20 mouse cellular contexts compared by ENCODE assay signal in the genomic region with DNA sequence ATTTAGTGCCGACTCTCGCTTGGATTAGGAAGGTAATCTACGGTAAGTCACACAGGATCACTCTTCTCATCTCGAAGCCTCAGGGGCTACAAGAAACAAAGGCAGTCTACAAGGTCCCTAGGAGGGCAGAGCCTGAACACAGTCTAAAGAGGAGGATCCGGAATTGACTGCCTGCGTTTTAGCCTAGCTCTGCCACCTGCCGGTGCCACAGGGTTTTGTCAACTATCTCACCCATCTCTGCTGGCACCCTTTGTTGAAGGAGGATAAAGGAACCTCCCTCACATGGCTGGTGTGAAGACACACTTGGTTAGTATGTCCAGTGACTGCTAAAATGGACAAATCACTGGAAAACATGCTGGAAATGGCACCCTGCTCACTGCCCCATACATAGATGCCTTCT. TPM values are rescaled to one million over a fixed set of nuclear protein-coding genes. Genes with fewer than 3 reads are reported as not detected.
DNase-seq lines count a peak whose midpoint lies in the region; ATAC-seq and TF ChIP-seq lines count a peak whose summit lies in the region.
"Had no signal": no experiment of that assay in that cellular context is flagged by ENCODE, and none has a peak within 500 bp of the region (broad histone marks: within the 10 kb centered on the region; RNA-seq: fewer than 3 reads in every experiment).

No protein-coding gene starts in this region.

- no peaks in the 10 kb centered on the region for H3K27me3 ChIP-seq in hindbrain, embryonic 11.5 days (ENCODE audit: control insufficient read depth, insufficient read depth, low read length)
- no peaks in the 10 kb centered on the region for H3K27me3 ChIP-seq in hindbrain, embryonic 14.5 days (ENCODE audit: control insufficient read depth, insufficient read depth, low read length)
- no peaks in the 10 kb centered on the region for H3K27me3 ChIP-seq in lung, embryonic 14.5 days (ENCODE audit: insufficient read depth, low read length)
- H3K27me3 ChIP-seq: embryonic facial prominence, embryonic 15.5 days; neural tube, embryonic 13.5 days had no signal

- no peak overlapping the region for H3K4me2 ChIP-seq in hindbrain, embryonic 11.5 days (replicated peaks; ENCODE audit: low read depth, low read length)
- H3K4me2 ChIP-seq in hindbrain, embryonic 14.5 days (replicated peaks): no peak overlapping the region
- no peak overlapping the region for H3K4me2 ChIP-seq in lung, embryonic 14.5 days
- H3K4me2 ChIP-seq: embryonic facial prominence, embryonic 15.5 days; neural tube, embryonic 13.5 days had no signal

- H3K9me3 ChIP-seq in hindbrain, embryonic 11.5 days (ENCODE audit: control insufficient read depth, low read length): no peaks in the 10 kb centered on the region
- no peaks in the 10 kb centered on the region for H3K9me3 ChIP-seq in hindbrain, embryonic 14.5 days (ENCODE audit: control insufficient read depth, low read length)
- no peaks in the 10 kb centered on the region for H3K9me3 ChIP-seq in lung, embryonic 14.5 days (ENCODE audit: low read depth, low read length)
- H3K9me3 ChIP-seq: embryonic facial prominence, embryonic 15.5 days; heart, embryonic 10.5 days; neural tube, embryonic 13.5 days had no signal

- ATAC-seq in hindbrain, embryonic 11.5 days (ENCODE audit: low FRiP score): no peak
- ATAC-seq in hindbrain, embryonic 14.5 days (ENCODE audit: low FRiP score): no peak
- ATAC-seq in lung, embryonic 14.5 days (ENCODE audit: insufficient read depth): no peak
- ATAC-seq: lung, postnatal 0 days had no signal

- TF ChIP-seq POLR2A in cortical plate, adult 2 months (IDR thresholded peaks at IDR 0.05; ENCODE audit: extremely low read depth, insufficient read depth, low read length): no peak

- WGBS in hindbrain, embryonic 11.5 days: 83% methylated on average over 7 of the region's 7 CpGs
- WGBS in hindbrain, embryonic 14.5 days: 82% methylated on average over 7 of the region's 7 CpGs
- whole genome bisulfite sequencing in lung, embryonic 14.5 days: 90% methylated on average over 7 of the region's 7 CpGs

- H3K27ac ChIP-seq in hindbrain, embryonic 11.5 days (ENCODE audit: low read depth, low read length): no peak overlapping the region
- H3K27ac ChIP-seq in hindbrain, embryonic 14.5 days: no peak overlapping the region
- H3K27ac ChIP-seq in lung, embryonic 14.5 days (ENCODE audit: low read depth): no peak overlapping the region
- no peak overlapping the region for H3K27ac ChIP-seq in cortical plate, adult 2 months (ENCODE audit: insufficient read depth, low read length)
- H3K27ac ChIP-seq: embryonic facial prominence, embryonic 15.5 days; forebrain, embryonic 10.5 days; heart, embryonic 10.5 days; neural tube, embryonic 13.5 days had no signal

- H3K4me1 ChIP-seq in hindbrain, embryonic 11.5 days (replicated peaks; ENCODE audit: control insufficient read depth, insufficient read depth, low read length): no peaks in the 10 kb centered on the region
- no peaks in the 10 kb centered on the region for H3K4me1 ChIP-seq in hindbrain, embryonic 14.5 days (replicated peaks; ENCODE audit: control insufficient read depth, insufficient read depth, low read length)
- H3K4me1 ChIP-seq in lung, embryonic 14.5 days (ENCODE audit: insufficient read depth): no peaks in the 10 kb centered on the region
- no peaks in the 10 kb centered on the region; the same call in 1 of the 2 replicates for H3K4me1 ChIP-seq in cortical plate, adult 2 months (ENCODE audit: control insufficient read depth, insufficient read depth, low read length)
- H3K4me1 ChIP-seq: embryonic facial prominence, embryonic 15.5 days; forebrain, embryonic 10.5 days; heart, embryonic 10.5 days; neural tube, embryonic 13.5 days had no signal

- peak; percentile 5 for DNase-seq in hindbrain, embryonic 11.5 days (ENCODE audit: low spot score)
- DNase-seq in hindbrain, embryonic 14.5 days (ENCODE audit: low spot score): no peak
- DNase-seq in lung, embryonic 14.5 days: no peak
- DNase-seq in lung, adult 18-20 months: no peak
- peak; percentile 77 for DNase-seq in ES-CJ7 (ENCODE audit: low read depth, low spot score)
- no peak for DNase-seq in right cerebral cortex, adult 18-20 months
- DNase-seq: adrenal gland, postnatal 14 days; cerebellum, adult 9-10 months; embryo, embryonic 11 days; gastrocnemius, postnatal 25 days; kidney, adult 9 months; kidney, postnatal 4 days; liver; thymus, adult 18-20 months had no signal

- peaks cover 12% of the 10 kb centered on the region for H3K36me3 ChIP-seq in hindbrain, embryonic 11.5 days (ENCODE audit: control insufficient read depth, insufficient read depth, low read length)
- H3K36me3 ChIP-seq in hindbrain, embryonic 14.5 days (replicated peaks; ENCODE audit: control insufficient read depth, insufficient read depth): peaks cover 77% of the 10 kb centered on the region
- H3K36me3 ChIP-seq in lung, embryonic 14.5 days (ENCODE audit: insufficient read depth): peaks cover 67% of the 10 kb centered on the region

- no peak overlapping the region for H3K9ac ChIP-seq in hindbrain, embryonic 11.5 days (ENCODE audit: low read depth, low read length)
- H3K9ac ChIP-seq in hindbrain, embryonic 14.5 days: no peak overlapping the region
- no peak overlapping the region for H3K9ac ChIP-seq in lung, embryonic 14.5 days
- H3K9ac ChIP-seq: embryonic facial prominence, embryonic 15.5 days; neural tube, embryonic 13.5 days had no signal

- H3K4me3 ChIP-seq in hindbrain, embryonic 11.5 days (ENCODE audit: low read depth, low read length): no peak overlapping the region
- H3K4me3 ChIP-seq in hindbrain, embryonic 14.5 days (replicated peaks; ENCODE audit: low read length): no peak overlapping the region
- no peak overlapping the region for H3K4me3 ChIP-seq in lung, embryonic 14.5 days (ENCODE audit: low read depth, low read length)
- H3K4me3 ChIP-seq in cortical plate, adult 2 months (ENCODE audit: insufficient read depth, low read length): no peak overlapping the region
- H3K4me3 ChIP-seq: embryonic facial prominence, embryonic 15.5 days; forebrain, embryonic 10.5 days; heart, embryonic 10.5 days; neural tube, embryonic 13.5 days had no signal

- 0 out of 2 replicates have a peak, but pooled peaks have one; percentile 7 for TF ChIP-seq CTCF in lung, embryonic 14.5 days (IDR thresholded peaks at IDR 0.05; ENCODE audit: low read depth)
- TF ChIP-seq CTCF in cortical plate, adult 2 months (IDR thresholded peaks at IDR 0.05; ENCODE audit: extremely low read depth, insufficient read depth, low read length): 0 out of 2 replicates have a peak, but pooled peaks have one; percentile 11

RNA-seq across cellular contexts. Expression of a gene that starts 20.5 kb away (rescaled TPM):
- polyA plus RNA-seq in hindbrain, embryonic 11.5 days (2014; fragmentation: Nextera tagmentation; extraction: Ambion mirVana): 21.2 and 23.5 TPM in 2 replicates
- 13.6 and 14.6 TPM in 2 replicates for polyA plus RNA-seq in hindbrain, embryonic 14.5 days (2014; fragmentation: Nextera tagmentation; extraction: Ambion mirVana)
- polyA plus RNA-seq in lung, embryonic 14.5 days (2014; fragmentation: Nextera tagmentation; extraction: Ambion mirVana): 14.5 and 15.9 TPM in 2 replicates
- polyA plus RNA-seq in cortical plate, adult 2 months (2012; rRNA removed): 17.1 and 17.6 TPM in 2 replicates

RNA-seq across cellular contexts. Expression of a gene that starts 24.5 kb away (rescaled TPM):
- 15.6 and 28.1 TPM in 2 replicates for polyA plus RNA-seq in hindbrain, embryonic 11.5 days (2014; fragmentation: Nextera tagmentation; extraction: Ambion mirVana)
- 20.9 and 23.9 TPM in 2 replicates for polyA plus RNA-seq in hindbrain, embryonic 14.5 days (2014; fragmentation: Nextera tagmentation; extraction: Ambion mirVana)
- polyA plus RNA-seq in lung, embryonic 14.5 days (2014; fragmentation: Nextera tagmentation; extraction: Ambion mirVana): 23.5 and 25.9 TPM in 2 replicates
- polyA plus RNA-seq in cortical plate, adult 2 months (2012; rRNA removed): 11.1 and 11.8 TPM in 2 replicates

RNA-seq across cellular contexts. Expression of a gene that starts 38.2 kb away (rescaled TPM):
- polyA plus RNA-seq in hindbrain, embryonic 11.5 days (2014; fragmentation: Nextera tagmentation; extraction: Ambion mirVana): 43.3 and 45.0 TPM in 2 replicates
- 32.6 and 34.9 TPM in 2 replicates for polyA plus RNA-seq in hindbrain, embryonic 14.5 days (2014; fragmentation: Nextera tagmentation; extraction: Ambion mirVana)
- 34.9 and 35.8 TPM in 2 replicates for polyA plus RNA-seq in lung, embryonic 14.5 days (2014; fragmentation: Nextera tagmentation; extraction: Ambion mirVana)
- polyA plus RNA-seq in cortical plate, adult 2 months (2012; rRNA removed): 13.3 and 13.6 TPM in 2 replicates

Comparison
In these comparisons a context has a peak if more than half of its experiments do, and no peak if none do; other contexts are left out.
1. DNase-seq: peak in hindbrain, embryonic 11.5 days (single experiment) and ES-CJ7 (single experiment); none in hindbrain, embryonic 14.5 days (single experiment), lung, embryonic 14.5 days (single experiment), lung, adult 18-20 months (0 of 2) and right cerebral cortex, adult 18-20 months (single experiment).